Mouse (Mus musculus): ENCODE results near the gene Pla2g1b. TPM values are rescaled to one million over a fixed set of nuclear protein-coding genes. Genes with fewer than 3 reads are reported as not detected.

Gene Pla2g1b
- polyA plus RNA-seq (2015; fragmentation: Nextera tagmentation; extraction: Ambion mirVana), result not detected in 2 replicates

DNA sequence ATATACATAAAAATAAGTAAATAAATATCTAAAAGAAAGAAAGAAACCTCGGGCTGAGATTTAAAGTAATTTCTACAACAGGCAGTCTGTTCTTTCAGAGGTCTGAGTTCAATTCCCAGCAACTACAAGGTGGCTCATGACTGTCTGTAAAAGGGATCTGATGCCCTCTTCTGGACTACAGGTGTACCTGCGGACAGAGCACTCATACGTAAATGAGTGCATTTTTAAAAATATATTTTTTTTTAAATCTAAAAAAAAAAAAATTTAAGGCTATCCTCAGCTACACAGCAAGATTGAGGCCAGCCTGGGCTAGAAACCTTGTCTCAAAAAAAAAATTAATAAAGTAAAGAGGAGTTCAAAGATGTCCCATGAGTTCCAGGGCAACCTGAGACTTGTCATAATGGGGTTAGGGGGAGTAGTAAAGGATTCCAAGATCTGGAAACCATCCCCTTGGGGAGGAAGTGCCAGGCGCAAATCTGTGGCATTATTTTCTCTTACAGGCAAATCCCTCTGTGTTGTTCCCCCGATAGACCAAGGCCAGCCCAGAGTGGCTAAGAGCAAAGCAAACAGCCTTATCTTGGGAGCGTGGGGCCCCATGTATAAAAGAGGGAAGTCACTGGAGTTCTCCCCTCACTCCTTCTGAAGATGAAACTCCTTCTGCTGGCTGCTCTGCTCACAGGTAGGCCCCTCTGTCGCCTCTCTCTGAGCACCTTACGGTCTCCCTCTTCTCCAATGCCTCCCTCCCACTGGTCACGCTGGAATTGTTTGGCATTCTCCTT lies at the start of gene Pla2g1b:
TSS of gene Pla2g1b (plus strand) at position 621 of the 779 bp plus-strand sequence.
- Histone ChIP-seq H3K27me3 (no peaks in the 10 kb centered on the region), H3K4me3 (no peak within 1 kb of the TSS), H3K4me1 (no peaks in the 10 kb centered on the region), H3K9ac (no peak within 1 kb of the TSS), H3K4me2 (no peak within 1 kb of the TSS), H3K36me3 (no peaks in the 10 kb centered on the region), H3K27ac (no peak within 1 kb of the TSS), H3K9me3 (no peaks in the 10 kb centered on the region)
- ATAC-seq (ENCODE audit: insufficient number of reproducible peaks, low FRiP score, low TSS enrichment, low read depth), result no peak
- 52% methylated on average over 9 of the region's 9 CpGs for WGBS

DNA sequence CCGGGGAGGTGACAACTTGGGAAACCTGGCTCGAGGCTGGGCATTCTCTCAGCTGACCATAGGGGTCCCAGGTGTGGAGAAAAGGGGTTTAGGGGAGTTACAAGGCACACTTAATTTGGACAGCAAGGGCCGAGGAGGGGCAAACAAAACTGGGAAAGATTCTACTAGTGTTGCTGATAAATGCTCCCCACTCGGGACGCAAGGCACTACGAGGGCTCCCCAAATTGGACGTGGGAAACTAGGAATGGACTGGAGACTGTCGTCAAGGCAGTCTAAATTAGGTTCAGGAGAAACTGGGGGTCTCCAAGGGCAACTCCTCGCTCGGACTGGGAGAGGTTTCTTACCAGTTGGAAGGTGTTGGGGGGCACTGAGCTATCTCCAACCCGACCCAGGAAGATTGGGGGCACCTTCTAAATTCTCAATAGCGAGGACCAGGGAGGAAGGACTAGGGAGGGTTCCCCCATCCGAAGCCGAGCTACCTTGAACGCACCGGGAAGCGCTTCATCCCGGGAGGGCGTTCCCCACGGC lies 37.2 kb upstream of the Pla2g1b start:
- H3K4me3 ChIP-seq, result peak overlapping the region; percentile 95
- 0 out of 2 replicates have a peak overlapping the region, but pooled peaks have one; percentile 43 for H3K27ac ChIP-seq
- H3K9me3 ChIP-seq, result no peaks in the 10 kb centered on the region
- 2% methylated on average over 20 of the region's 20 CpGs for WGBS
- 0 out of 2 replicates have a peak, but pooled peaks cover 6% of the 10 kb centered on the region for H3K36me3 ChIP-seq
- peak overlapping the region; percentile 89 for H3K4me2 ChIP-seq
- peaks cover 29% of the 10 kb centered on the region for H3K4me1 ChIP-seq
- H3K27me3 ChIP-seq, result no peaks in the 10 kb centered on the region
- H3K9ac ChIP-seq, result peak overlapping the region; percentile 87
- ATAC-seq (ENCODE audit: insufficient number of reproducible peaks, low FRiP score, low TSS enrichment, low read depth), result no peak

DNA sequence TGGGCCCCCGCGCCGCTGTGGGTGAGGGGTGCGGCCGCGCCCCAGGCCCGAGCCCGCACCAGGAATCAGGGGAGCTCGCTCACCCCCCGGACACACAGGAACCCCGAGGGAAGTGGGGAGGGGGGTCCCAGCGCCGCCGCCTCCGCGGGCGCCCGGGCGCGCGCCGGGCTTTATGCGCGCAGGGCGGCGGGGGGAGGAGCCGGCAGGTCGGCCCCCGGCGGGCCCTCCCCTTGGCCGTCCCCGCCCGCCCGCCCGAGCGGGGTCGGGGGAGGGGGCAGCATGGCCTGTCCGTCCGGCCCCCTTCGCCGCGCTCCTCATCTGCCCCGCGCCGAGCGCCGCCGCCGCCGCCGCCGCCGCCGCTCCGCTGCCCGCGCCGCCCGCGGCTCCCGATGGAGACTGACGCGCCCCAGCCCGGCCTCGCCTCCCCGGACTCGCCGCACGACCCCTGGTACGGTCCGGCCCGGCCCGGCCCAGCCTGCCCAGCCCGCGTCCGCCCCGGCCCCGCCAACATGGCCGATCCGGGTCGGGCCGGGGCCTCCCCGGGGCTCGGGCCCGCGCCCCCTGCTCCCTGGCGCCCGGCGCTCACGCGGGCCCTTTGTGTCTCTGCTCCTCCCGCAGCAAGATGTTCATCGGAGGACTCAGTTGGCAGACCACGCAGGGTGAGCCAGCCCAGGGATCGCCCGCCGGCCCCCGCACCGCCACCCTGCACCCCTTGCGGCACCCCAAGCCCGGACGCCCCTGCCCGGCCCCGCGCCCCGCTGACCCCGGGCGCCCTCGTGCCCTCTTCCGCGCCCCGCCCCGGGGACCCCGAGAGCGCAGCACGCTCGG lies 36.5 kb upstream of the Pla2g1b start, which contains the start of gene Msi1:
TSS of gene Msi1 (plus strand) at position 241 of the 828 bp plus-strand sequence.
- Histone ChIP-seq H3K4me3 (peak within 1 kb of the TSS; percentile 95), H3K4me2 (peak within 1 kb of the TSS; percentile 89), H3K27ac (peak within 1 kb of the TSS; percentile 74), H3K9me3 (no peaks in the 10 kb centered on the region), H3K4me1 (peaks cover 35% of the 10 kb centered on the region), H3K9ac (peak within 1 kb of the TSS; percentile 87), H3K27me3 (no peaks in the 10 kb centered on the region), H3K36me3 (0 out of 2 replicates have a peak, but pooled peaks cover 6% of the 10 kb centered on the region)
- peak; percentile 79 for ATAC-seq (ENCODE audit: insufficient number of reproducible peaks, low FRiP score, low TSS enrichment, low read depth)
- 1% methylated on average over 64 of the region's 117 CpGs for WGBS

DNA sequence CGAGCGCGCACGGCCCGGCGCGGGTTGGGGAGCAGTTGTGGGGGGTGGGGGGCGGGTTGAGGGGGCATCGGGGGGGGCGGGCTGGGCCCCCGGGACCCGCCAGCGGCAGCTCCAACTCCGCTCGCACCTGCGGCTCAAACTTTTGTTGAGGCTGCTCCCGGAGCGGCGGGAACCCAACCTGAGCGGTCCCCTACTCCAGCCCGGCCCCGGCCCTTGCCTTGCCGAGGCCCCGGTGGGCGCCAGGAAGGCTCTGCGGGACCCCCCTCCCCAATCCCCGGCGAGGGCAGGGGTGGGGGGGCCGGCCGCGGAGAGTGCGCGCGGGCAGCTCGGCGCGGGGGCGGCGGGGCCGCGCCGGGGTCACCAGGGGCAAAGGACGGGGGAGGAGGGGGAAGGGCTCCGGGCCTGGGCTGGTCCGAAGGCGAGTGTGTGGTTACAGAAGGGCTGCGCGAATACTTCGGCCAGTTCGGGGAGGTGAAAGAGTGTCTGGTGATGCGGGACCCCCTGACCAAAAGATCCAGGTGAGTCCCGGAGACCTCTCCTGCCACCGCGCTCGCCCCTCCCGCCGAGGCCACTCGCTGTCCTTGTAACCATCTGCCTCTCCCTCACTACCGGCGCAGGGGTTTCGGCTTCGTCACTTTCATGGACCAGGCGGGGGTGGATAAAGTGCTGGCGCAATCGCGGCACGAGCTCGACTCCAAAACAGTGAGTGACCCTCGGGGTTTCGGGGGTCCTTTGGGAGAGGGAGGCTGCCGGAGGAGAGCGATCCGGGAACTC lies 35.7 kb upstream of the Pla2g1b start:
- peak; percentile 7; the same call in 1 of the 2 replicates for ATAC-seq (ENCODE audit: insufficient number of reproducible peaks, low FRiP score, low TSS enrichment, low read depth)
- Histone ChIP-seq H3K9me3 (no peaks in the 10 kb centered on the region), H3K27me3 (no peaks in the 10 kb centered on the region), H3K4me3 (peak overlapping the region; percentile 95), H3K9ac (peak overlapping the region; percentile 87), H3K36me3 (0 out of 2 replicates have a peak, but pooled peaks cover 6% of the 10 kb centered on the region), H3K4me1 (peaks cover 43% of the 10 kb centered on the region), H3K4me2 (peak overlapping the region; percentile 89), H3K27ac (peak overlapping the region; percentile 74)
- WGBS, result under 1% methylated on average over 61 of the region's 73 CpGs

DNA sequence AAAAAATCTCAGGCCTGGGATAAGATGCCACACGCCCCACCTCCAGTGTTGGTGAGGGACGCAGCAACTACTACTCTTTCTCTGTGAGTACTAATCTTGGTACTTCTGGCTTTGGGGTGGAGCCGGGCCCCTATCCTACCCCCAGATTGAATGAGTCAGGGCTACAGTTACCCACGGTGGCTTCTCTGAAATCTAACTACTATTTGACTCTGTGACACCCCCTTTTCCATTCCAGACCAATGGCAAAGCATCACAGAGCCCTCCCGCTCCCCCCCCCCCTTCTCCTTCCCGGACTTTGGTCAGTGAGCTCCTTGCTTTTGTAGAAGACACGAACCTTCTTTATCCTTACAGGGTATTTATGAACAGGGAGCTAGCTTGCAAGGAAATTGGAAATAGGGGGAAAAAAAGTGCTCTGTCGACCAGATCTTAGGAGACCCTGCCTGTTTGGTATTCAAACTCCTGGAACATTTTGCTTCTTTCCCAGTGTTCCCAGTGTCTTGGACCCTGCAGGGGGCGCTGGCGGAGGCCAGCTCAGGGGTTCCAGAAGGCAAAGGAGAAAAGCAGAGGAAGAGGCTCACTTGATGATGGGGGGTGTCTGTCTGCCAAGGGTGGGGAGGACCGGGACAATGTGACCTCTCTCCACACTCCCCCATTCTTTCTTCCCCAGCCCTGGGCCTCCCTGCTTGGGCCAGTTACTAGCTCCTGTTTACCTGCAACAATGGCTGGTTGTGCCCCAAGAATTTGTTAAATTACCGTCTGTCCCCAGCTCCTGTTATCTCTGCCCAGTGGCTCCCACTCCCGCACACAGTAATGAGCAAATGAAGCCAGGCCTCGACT lies 34.8 kb upstream of the Pla2g1b start:
- Histone ChIP-seq H3K27ac (peak overlapping the region; percentile 74; the same call in 1 of the 2 replicates), H3K27me3 (no peaks in the 10 kb centered on the region), H3K9ac (peak overlapping the region; percentile 87), H3K4me3 (peak overlapping the region; percentile 95), H3K9me3 (no peaks in the 10 kb centered on the region), H3K4me2 (peak overlapping the region; percentile 89), H3K4me1 (peaks cover 52% of the 10 kb centered on the region), H3K36me3 (0 out of 2 replicates have a peak, but pooled peaks cover 6% of the 10 kb centered on the region)
- ATAC-seq (ENCODE audit: insufficient number of reproducible peaks, low FRiP score, low TSS enrichment, low read depth), result no peak
- 17% methylated on average over 14 of the region's 14 CpGs for WGBS

DNA sequence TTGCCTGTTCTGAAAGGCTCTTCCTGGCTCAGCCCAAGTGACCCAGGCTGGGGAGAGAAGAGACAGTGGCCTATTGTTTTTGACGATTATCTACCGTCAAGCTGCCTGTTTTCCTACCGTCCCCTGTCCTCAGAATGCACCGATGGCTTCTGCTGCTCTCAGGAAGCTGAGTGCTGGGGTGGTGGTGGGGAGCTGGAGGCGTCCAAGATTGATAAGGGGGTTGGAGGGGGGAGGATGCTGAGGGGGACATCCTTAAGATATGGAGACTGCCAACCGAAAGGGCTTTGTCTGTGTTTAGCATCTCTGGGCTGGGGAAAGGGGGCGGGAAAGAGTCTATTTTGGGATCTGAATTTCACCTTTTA lies 34.2 kb upstream of the Pla2g1b start:
- no peaks in the 10 kb centered on the region for H3K9me3 ChIP-seq
- 0 out of 2 replicates have a peak overlapping the region, but pooled peaks have one; percentile 95 for H3K4me3 ChIP-seq
- H3K27me3 ChIP-seq, result no peaks in the 10 kb centered on the region
- H3K4me1 ChIP-seq, result peaks cover 58% of the 10 kb centered on the region
- 0 out of 2 replicates have a peak, but pooled peaks cover 6% of the 10 kb centered on the region for H3K36me3 ChIP-seq
- no peak overlapping the region for H3K9ac ChIP-seq
- WGBS, result 52% methylated on average over 7 of the region's 7 CpGs
- no peak for ATAC-seq (ENCODE audit: insufficient number of reproducible peaks, low FRiP score, low TSS enrichment, low read depth)
- H3K27ac ChIP-seq, result no peak overlapping the region
- peak overlapping the region; percentile 89; the same call in 1 of the 2 replicates for H3K4me2 ChIP-seq

DNA sequence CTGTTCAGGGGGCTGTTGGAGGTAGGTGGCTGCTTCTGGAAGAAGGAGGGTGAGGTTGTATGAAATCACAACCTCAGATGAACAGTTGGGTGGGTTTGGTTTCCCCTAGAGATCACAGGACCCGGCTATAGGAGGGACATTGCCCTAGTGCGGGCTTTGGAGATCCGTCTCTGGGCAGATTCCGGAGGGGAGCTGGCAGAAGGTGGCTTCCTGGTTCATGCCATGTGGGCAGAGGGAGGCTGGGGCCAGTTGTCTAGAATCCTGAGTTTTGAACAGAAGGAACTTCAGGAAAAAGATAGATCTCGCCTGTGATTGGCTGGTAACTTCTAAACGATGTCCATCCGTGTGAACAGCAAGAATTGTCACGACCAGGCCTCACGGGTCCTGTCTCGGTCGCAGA lies 33.7 kb upstream of the Pla2g1b start:
- no peak overlapping the region for H3K4me2 ChIP-seq
- H3K9me3 ChIP-seq, result no peaks in the 10 kb centered on the region
- no peaks in the 10 kb centered on the region for H3K27me3 ChIP-seq
- H3K36me3 ChIP-seq, result 0 out of 2 replicates have a peak, but pooled peaks cover 6% of the 10 kb centered on the region
- WGBS, result 76% methylated on average over 11 of the region's 11 CpGs
- H3K27ac ChIP-seq, result no peak overlapping the region
- H3K4me1 ChIP-seq, result peaks cover 63% of the 10 kb centered on the region
- H3K4me3 ChIP-seq, result no peak overlapping the region
- no peak overlapping the region for H3K9ac ChIP-seq
- ATAC-seq (ENCODE audit: insufficient number of reproducible peaks, low FRiP score, low TSS enrichment, low read depth), result no peak

DNA sequence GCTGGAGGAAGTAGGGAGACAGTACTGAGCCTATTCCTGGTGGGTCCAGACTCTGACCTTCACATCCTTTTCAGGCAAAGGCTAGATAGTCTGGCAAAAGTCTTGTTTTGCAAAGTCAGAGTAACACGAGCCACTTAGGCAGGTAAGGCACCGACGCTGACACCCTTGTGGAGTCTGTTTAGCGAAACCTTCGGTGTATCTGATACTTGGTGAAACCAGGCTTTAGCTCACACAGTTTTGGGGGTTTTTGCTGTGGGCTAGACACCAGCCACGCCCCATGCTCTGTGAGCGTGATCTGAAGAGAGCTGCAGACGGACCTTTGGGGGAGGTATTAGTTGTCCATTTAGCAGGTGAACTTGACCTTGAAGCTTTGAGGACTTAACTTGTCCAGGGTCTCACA lies 32.9 kb upstream of the Pla2g1b start:
- Histone ChIP-seq H3K27me3 (no peaks in the 10 kb centered on the region), H3K4me1 (peaks cover 70% of the 10 kb centered on the region), H3K4me2 (no peak overlapping the region), H3K9ac (no peak overlapping the region), H3K27ac (no peak overlapping the region), H3K36me3 (0 out of 2 replicates have a peak, but pooled peaks cover 6% of the 10 kb centered on the region), H3K4me3 (no peak overlapping the region), H3K9me3 (no peaks in the 10 kb centered on the region)
- whole genome bisulfite sequencing, result 85% methylated on average over 8 of the region's 8 CpGs
- ATAC-seq (ENCODE audit: insufficient number of reproducible peaks, low FRiP score, low TSS enrichment, low read depth), result no peak

DNA sequence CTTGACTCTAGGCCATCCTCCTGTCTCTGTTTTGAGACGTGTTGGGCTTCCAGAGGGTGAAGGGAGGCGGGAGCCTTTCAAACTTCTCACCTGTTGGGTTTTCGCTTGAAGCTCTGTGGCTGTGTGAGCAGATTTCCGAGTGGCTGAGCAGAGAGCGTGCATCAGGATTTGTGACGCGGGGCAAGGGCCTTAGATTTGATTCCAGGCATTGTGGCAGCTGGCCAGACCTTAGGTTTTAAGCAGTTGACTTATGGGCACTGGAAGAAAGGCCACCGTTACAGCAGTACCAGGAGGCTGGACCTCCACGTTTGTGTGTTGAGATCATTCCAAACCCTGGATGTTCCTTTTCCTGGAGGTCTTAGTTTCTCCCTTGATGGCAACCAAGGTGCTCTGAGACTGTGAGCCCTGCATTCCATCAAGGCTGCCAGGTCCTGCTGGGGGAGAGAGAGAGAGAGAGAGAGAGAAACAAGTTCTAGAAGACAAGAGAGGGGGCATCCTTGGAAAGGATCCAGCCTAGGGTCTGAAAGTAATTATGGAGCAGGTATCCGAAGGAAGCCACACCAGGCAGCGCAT lies 31.7 kb upstream of the Pla2g1b start:
- WGBS, result 43% methylated on average over 11 of the region's 11 CpGs
- no peaks in the 10 kb centered on the region for H3K27me3 ChIP-seq
- peaks cover 14% of the 10 kb centered on the region for H3K36me3 ChIP-seq
- H3K4me1 ChIP-seq, result peaks cover 66% of the 10 kb centered on the region
- no peak overlapping the region for H3K4me3 ChIP-seq
- ATAC-seq (ENCODE audit: insufficient number of reproducible peaks, low FRiP score, low TSS enrichment, low read depth), result no peak
- no peaks in the 10 kb centered on the region for H3K9me3 ChIP-seq
- no peak overlapping the region for H3K4me2 ChIP-seq
- H3K9ac ChIP-seq, result no peak overlapping the region
- H3K27ac ChIP-seq, result no peak overlapping the region

Data from limb, embryonic 15.5 days (tissue).